Mouse (Mus musculus) lung, postnatal 10 days (tissue): Measurements from ENCODE around the gene Polm.

Source experiments
- DNase-seq: peaks from one replicate; pipeline ENCODE4 v3.0.0; 2021

Polm gene

GRCm38 (mm10) chr11:5802457-5803217 is 35.2 kb downstream of the Polm start:
- DNase-seq, result no peak

GRCm38 (mm10) chr11:5802005-5802404 is 35.8 kb downstream of the Polm start:
- no peak for DNase-seq

- DNase-seq, result no peak
Observed at GRCm38 (mm10) chr11:5801511-5801910, 36.3 kb downstream of the Polm start.

- peak; percentile 73 for DNase-seq
Observed at GRCm38 (mm10) chr11:5799621-5800490, 38.0 kb downstream of the Polm start.

- no peak for DNase-seq
Observed at GRCm38 (mm10) chr11:5797928-5798327, 39.9 kb downstream of the Polm start.

- no peak for DNase-seq
Observed at GRCm38 (mm10) chr11:5797371-5797770, 40.4 kb downstream of the Polm start.

GRCm38 (mm10) chr11:5796939-5797338 is 40.9 kb downstream of the Polm start:
- no peak for DNase-seq

- no peak for DNase-seq
Observed at GRCm38 (mm10) chr11:5795706-5796105, 42.1 kb downstream of the Polm start.

GRCm38 (mm10) chr11:5795290-5795689 is 42.5 kb downstream of the Polm start:
- no peak for DNase-seq

- no peak for DNase-seq
Observed at GRCm38 (mm10) chr11:5790431-5790830, 47.4 kb downstream of the Polm start.

- no peak for DNase-seq
Observed at GRCm38 (mm10) chr11:5789754-5790333, 48.0 kb downstream of the Polm start.

- DNase-seq, result no peak
Observed at GRCm38 (mm10) chr11:5789071-5789753, 48.6 kb downstream of the Polm start.

- DNase-seq, result peak; percentile 98
Observed at GRCm38 (mm10) chr11:5788056-5789014, 49.5 kb downstream of the Polm start, which contains the start of gene Dbnl. Dbnl (plus strand) TSS chr11:5788488.

GRCm38 (mm10) chr11:5787671-5788055 is 50.2 kb downstream of the Polm start:
- no peak for DNase-seq

- peak; percentile 46 for DNase-seq
Observed at GRCm38 (mm10) chr11:5785732-5786131, 52.1 kb downstream of the Polm start.

- no peak for DNase-seq
Observed at GRCm38 (mm10) chr11:5782199-5782944, 55.4 kb downstream of the Polm start.

- DNase-seq, result no peak
Observed at GRCm38 (mm10) chr11:5780035-5780499, 57.7 kb downstream of the Polm start.

- no peak for DNase-seq
Observed at GRCm38 (mm10) chr11:5778481-5778880, 59.3 kb downstream of the Polm start.
